Mouse (Mus musculus) embryonic facial prominence, embryonic 13.5 days (tissue): ENCODE measurements around the gene Rundc1. TPM values are rescaled to one million over a fixed set of nuclear protein-coding genes. Genes with fewer than 3 reads are reported as not detected.
A peak's percentile ranks its signal among the peaks of the same experiment; 100 is the strongest.
"Not testable (repeated sequence)": the region's sequence is repeated elsewhere in the genome, so short reads cannot be mapped to it uniquely, and the experiment has no call there.

Experiments
- ATAC-seq: fragments of 200-750 bp; cut with Nextera tagmentation; 2 replicates; pipeline ENCODE4 v1.8.0; 2017; ENCODE audit warnings: low read depth; ENCODE audit not compliant: insufficient number of reproducible peaks, insufficient read depth, low FRiP score, low TSS enrichment
- H3K27ac ChIP-seq: fragments of 300-500 bp; sonication (generic); 2 replicates; pipeline ENCODE4 v1.5.1; 2015; ENCODE audit warnings: moderate library complexity, mild to moderate bottlenecking, inconsistent platforms
- H3K27me3 ChIP-seq: fragments of 300-500 bp; sonication (generic); 2 replicates; pipeline ENCODE4 v1.6.1; 2015; ENCODE audit warnings: mild to moderate bottlenecking, inconsistent platforms
- H3K36me3 ChIP-seq: fragments of 300-500 bp; sonication (generic); 2 replicates; pipeline ENCODE4 v1.6.1; 2015; ENCODE audit warnings: mild to moderate bottlenecking, inconsistent platforms
- H3K4me1 ChIP-seq: fragments of 300-500 bp; sonication (generic); 2 replicates; pipeline ENCODE4 v1.6.1; 2015; ENCODE audit warnings: inconsistent platforms
- H3K4me2 ChIP-seq: fragments of 300-500 bp; sonication (generic); 2 replicates; pipeline ENCODE4 v1.6.1; 2015; ENCODE audit warnings: moderate library complexity, mild to moderate bottlenecking, inconsistent platforms
- H3K4me3 ChIP-seq: fragments of 300-500 bp; sonication (generic); 2 replicates; pipeline ENCODE4 v1.5.1; 2015; ENCODE audit warnings: mild to moderate bottlenecking, inconsistent platforms
- H3K9ac ChIP-seq: fragments of 300-500 bp; sonication (generic); 2 replicates; pipeline ENCODE4 v1.6.1; 2015; ENCODE audit warnings: mild to moderate bottlenecking, inconsistent platforms
- H3K9me3 ChIP-seq: fragments of 300-500 bp; sonication (generic); 2 replicates; pipeline ENCODE4 v1.6.1; 2016; ENCODE audit warnings: inconsistent platforms
- WGBS: fragments of 180-500 bp; shearing (Covaris S2); methylation state at CpG from one replicate; pipeline ENCODE4 v1.1.7; 2015; ENCODE audit warnings: mixed read lengths; 5-methylcytosine and 5-hydroxymethylcytosine counted together
- polyA plus RNA-seq: library from polyadenylated mRNA; unstranded; fragments of >200 nt; fragmentation: Nextera tagmentation; extraction: Ambion mirVana; gene quantifications from 2 replicates; pipeline ENCODE4 v1.2.1, GENCODE M21; 2015

Gene Rundc1
- polyA plus RNA-seq, 1 experiment from 2014 or later, result 19.5 TPM

DNA sequence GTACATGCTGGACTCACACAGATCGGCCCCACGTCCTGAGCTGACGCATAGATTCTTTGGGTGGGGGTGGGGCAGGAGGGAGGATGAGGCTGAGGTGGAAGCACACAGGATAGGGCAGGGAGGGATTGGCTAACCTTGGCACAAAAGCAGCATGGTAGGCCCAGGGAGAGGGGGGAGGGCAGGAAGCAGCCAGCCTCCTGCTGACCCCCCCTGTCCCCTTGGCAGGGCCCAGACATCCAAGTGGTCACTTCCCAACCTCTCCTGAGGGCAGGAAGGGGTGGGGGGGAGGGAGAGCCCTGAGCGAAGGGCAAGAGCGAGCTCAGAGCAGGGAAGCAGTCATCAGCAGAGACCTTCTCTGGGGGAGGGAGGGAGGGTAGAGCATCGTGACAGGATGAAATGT is 34.8 kb downstream of the Rundc1 start:
- no peak overlapping the region for H3K4me2 ChIP-seq
- no peak overlapping the region for H3K4me3 ChIP-seq
- peaks cover 27% of the 10 kb centered on the region for H3K4me1 ChIP-seq
- H3K36me3 ChIP-seq, result peaks cover 59% of the 10 kb centered on the region
- no peak overlapping the region for H3K27ac ChIP-seq
- WGBS, result 27% methylated on average over 6 of the region's 6 CpGs
- no peaks in the 10 kb centered on the region for H3K27me3 ChIP-seq
- no peak overlapping the region for H3K9ac ChIP-seq
- no peak for ATAC-seq
- H3K9me3 ChIP-seq, result no peaks in the 10 kb centered on the region

DNA sequence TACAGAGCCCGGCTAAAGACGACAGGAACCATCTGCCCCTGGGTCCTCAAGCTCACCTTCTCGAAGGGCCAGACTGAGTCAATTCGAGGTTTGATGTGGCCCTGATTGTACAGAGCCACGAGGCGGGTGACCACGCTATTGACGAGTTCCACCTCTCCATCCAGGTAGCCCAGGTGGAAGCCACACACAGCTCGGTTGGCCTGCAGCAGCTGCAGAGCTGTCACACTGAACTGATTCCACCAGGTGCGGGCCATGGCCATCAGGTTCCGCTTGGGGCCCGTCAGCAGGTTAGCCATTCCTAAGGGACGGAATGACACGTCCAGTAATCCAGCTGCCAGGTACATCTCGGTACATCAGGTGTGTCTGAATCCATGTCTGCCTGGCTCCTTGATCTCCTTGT is 35.4 kb downstream of the Rundc1 start:
- Histone ChIP-seq H3K9ac (no peak overlapping the region), H3K9me3 (no peaks in the 10 kb centered on the region), H3K27me3 (no peaks in the 10 kb centered on the region), H3K27ac (no peak overlapping the region), H3K36me3 (peaks cover 59% of the 10 kb centered on the region), H3K4me3 (no peak overlapping the region), H3K4me2 (no peak overlapping the region), H3K4me1 (peaks cover 28% of the 10 kb centered on the region)
- no peak for ATAC-seq
- WGBS, result 86% methylated on average over 15 of the region's 15 CpGs

- Histone ChIP-seq H3K36me3 (peaks cover 53% of the 10 kb centered on the region), H3K9ac (0 out of 2 replicates have a peak overlapping the region, but pooled peaks have one; percentile 2), H3K4me1 (peaks cover 30% of the 10 kb centered on the region), H3K4me2 (no peak overlapping the region), H3K27me3 (peaks cover 2% of the 10 kb centered on the region; the same call in 1 of the 2 replicates), H3K27ac (no peak overlapping the region), H3K4me3 (no peak overlapping the region), H3K9me3 (no peaks in the 10 kb centered on the region)
- no peak for ATAC-seq
- WGBS, result 84% methylated on average over 14 of the region's 14 CpGs
Observed at GRCm38 (mm10) chr11:101462141-101462540, 37.3 kb downstream of the Rundc1 start.

GRCm38 (mm10) chr11:101462583-101463440 is 37.9 kb downstream of the Rundc1 start:
- WGBS, result 31% methylated on average over 13 of the region's 13 CpGs
- Histone ChIP-seq H3K27ac (no peak overlapping the region), H3K9me3 (no peaks in the 10 kb centered on the region), H3K4me3 (no peak overlapping the region), H3K9ac (no peak overlapping the region), H3K27me3 (peaks cover 2% of the 10 kb centered on the region; the same call in 1 of the 2 replicates), H3K4me2 (no peak overlapping the region; the same call in 1 of the 2 replicates), H3K4me1 (peaks cover 37% of the 10 kb centered on the region), H3K36me3 (peaks cover 46% of the 10 kb centered on the region)
- no peak for ATAC-seq

DNA sequence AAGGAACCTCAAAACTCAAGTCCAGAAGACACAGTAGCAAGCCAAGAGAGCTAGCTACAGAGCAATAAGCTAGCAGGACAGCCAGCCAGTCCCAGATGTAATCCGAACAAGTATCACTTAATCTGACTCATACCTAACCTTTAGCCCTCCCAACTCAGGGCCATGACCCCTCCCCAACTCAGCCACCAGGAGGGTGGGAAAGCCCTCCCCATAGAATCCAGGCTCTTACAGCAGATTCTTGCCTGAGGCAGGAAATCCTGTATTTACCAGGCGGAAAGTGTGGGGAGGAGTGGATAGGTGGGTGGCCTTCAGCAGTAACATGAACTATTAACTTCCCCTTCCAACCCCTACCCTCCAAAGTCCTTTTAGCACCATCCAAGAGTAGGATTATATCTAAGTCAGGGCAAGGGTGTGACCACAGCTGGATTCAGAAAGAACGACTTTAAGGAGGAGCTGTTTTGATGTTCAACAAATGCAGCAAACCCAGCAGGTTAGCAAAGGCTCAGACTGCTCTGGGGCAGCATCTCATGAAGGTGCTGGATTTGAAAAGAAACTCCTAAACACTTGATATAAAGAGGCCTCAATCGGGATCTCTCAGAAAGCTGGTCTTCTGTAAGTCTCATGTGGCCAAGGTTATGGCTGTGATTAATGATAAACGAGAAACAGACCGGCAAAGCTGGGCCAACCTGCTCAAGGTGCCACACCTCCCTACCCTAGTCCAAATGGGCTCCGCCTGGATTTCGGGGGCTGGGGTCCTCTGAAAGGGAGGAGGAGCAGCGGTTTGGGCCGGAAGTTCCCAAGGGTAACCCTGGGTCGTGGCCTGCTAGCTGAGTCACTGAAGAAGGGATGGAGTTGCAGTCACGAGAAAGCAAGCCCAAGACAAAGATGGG is 39.6 kb downstream of the Rundc1 start, which contains the start of gene Rnd2:
Rnd2 (plus strand) TSS at position 789 of the 890 bp plus-strand sequence.
- peak; percentile 10; the same call in 1 of the 2 replicates for ATAC-seq
- peaks cover 30% of the 10 kb centered on the region for H3K36me3 ChIP-seq
- peak within 1 kb of the TSS; percentile 66 for H3K4me3 ChIP-seq
- H3K4me2 ChIP-seq, result peak within 1 kb of the TSS; percentile 77
- H3K4me1 ChIP-seq, result peaks cover 44% of the 10 kb centered on the region
- H3K27ac ChIP-seq, result peak within 1 kb of the TSS; percentile 75
- peak within 1 kb of the TSS; percentile 76 for H3K9ac ChIP-seq
- no peaks in the 10 kb centered on the region for H3K9me3 ChIP-seq
- WGBS, result 6% methylated on average over 12 of the region's 12 CpGs
- H3K27me3 ChIP-seq, result peaks cover 2% of the 10 kb centered on the region; the same call in 1 of the 2 replicates

DNA sequence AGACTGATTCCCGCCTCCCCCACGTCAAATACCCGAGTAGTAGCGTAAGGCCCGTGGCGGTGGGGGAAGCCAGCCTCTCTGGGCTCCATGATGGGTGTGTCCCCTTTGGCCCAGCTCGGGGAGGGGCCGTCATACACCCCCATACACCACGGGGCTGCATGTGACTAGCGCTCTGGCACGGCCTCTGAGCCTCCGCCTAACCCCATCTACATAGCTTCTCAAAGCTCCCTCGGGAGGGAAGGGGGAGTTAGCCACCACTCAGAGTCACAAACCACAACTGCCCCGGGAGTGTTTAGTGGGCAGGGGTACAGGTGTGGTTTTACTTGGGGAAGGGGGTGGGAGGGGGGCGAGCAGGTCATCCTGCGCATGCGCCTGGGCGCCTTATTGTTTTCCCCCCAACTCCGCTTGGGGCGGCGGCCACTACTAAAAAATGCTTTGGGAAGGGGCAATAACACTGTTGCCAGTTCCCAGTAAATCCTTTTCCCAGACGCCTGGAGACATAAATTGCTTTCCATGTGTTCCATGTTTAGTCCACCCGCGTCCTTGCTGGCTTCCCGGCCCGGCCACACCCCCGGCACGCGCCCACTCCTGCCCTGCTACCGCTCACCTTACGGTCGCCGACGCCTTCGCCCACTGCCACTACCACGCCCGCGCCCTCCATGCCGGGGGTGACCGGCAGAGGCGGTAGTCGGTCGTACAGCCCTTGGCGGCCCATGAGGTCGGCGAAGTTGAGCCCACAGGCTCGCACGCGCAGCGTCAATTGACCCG is 40.4 kb downstream of the Rundc1 start:
- H3K27me3 ChIP-seq, result peaks cover 2% of the 10 kb centered on the region; the same call in 1 of the 2 replicates
- peak overlapping the region; percentile 77 for H3K4me2 ChIP-seq
- peak overlapping the region; percentile 76 for H3K9ac ChIP-seq
- peaks cover 44% of the 10 kb centered on the region for H3K4me1 ChIP-seq
- ATAC-seq, result peak; percentile 41; the same call in 1 of the 2 replicates
- H3K9me3 ChIP-seq, result no peaks in the 10 kb centered on the region
- peak overlapping the region; percentile 75 for H3K27ac ChIP-seq
- peaks cover 21% of the 10 kb centered on the region for H3K36me3 ChIP-seq
- peak overlapping the region; percentile 66 for H3K4me3 ChIP-seq
- under 1% methylated on average over 51 of the region's 51 CpGs for WGBS

DNA sequence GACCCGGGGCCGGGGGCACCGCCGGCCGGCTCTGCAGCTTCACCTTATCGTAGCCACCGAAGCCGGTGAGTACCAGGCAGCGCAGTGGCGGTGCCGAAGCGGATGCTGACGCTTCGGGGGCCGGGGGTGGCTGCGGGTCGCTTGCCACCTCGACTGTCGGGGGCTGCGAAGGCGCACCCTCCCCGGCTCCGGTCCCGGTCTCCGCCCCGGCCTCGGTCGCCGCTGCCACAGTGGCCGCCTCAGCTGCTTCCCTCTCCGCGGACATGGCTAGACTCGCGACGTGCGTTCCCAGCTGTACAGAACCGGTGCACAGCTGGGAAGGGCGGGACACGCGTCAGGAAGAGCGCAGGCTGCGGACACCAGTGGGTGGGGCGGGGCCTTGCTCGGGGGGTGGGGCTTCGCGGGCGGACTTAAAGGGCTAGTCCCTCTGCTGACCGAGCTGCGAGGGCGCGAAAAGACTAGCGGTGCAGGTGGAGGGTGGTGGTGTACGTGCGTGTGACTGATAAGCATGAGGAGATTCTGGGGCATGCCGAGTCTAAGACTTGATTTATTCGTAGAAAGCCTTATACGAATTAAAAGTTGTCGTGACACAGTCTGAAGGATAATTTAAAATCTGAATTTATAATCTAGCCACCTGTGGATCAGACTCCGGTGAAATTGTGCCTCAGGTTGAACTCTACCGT is 41.1 kb downstream of the Rundc1 start, which contains the start of gene Vat1:
Vat1 (minus strand) TSS at position 362 of the 683 bp plus-strand sequence.
- Histone ChIP-seq H3K27ac (peak within 1 kb of the TSS; percentile 75), H3K36me3 (peaks cover 16% of the 10 kb centered on the region), H3K4me2 (peak within 1 kb of the TSS; percentile 77), H3K4me3 (peak within 1 kb of the TSS; percentile 66), H3K9me3 (no peaks in the 10 kb centered on the region), H3K27me3 (peaks cover 2% of the 10 kb centered on the region; the same call in 1 of the 2 replicates), H3K4me1 (peaks cover 44% of the 10 kb centered on the region), H3K9ac (peak within 1 kb of the TSS; percentile 76)
- peak; percentile 44; the same call in 1 of the 2 replicates for ATAC-seq
- WGBS, result 2% methylated on average over 60 of the region's 60 CpGs

- not testable (repeated sequence) for H3K9me3 ChIP-seq, H3K27ac ChIP-seq, H3K9ac ChIP-seq, ATAC-seq, H3K27me3 ChIP-seq
- Histone ChIP-seq H3K36me3 (peaks cover 11% of the 10 kb centered on the region), H3K4me2 (peak overlapping the region; percentile 77), H3K4me3 (peak overlapping the region; percentile 66), H3K4me1 (peaks cover 44% of the 10 kb centered on the region)
- 55% methylated on average over 5 of the region's 5 CpGs for WGBS
Observed at GRCm38 (mm10) chr11:101466552-101466950, 41.7 kb downstream of the Rundc1 start.

GRCm38 (mm10) chr11:101467477-101468262 is 42.8 kb downstream of the Rundc1 start:
- peak overlapping the region; percentile 72 for H3K4me3 ChIP-seq
- H3K4me2 ChIP-seq, result peak overlapping the region; percentile 94
- peaks cover 5% of the 10 kb centered on the region; the same call in 1 of the 2 replicates for H3K27me3 ChIP-seq
- no peaks in the 10 kb centered on the region for H3K9me3 ChIP-seq
- no peaks in the 10 kb centered on the region for H3K36me3 ChIP-seq
- H3K9ac ChIP-seq, result peak overlapping the region; percentile 79
- H3K27ac ChIP-seq, result 0 out of 2 replicates have a peak overlapping the region, but pooled peaks have one; percentile 11
- ATAC-seq, result peak; percentile 77; the same call in 1 of the 2 replicates
- peaks cover 42% of the 10 kb centered on the region for H3K4me1 ChIP-seq
- under 1% methylated on average over 52 of the region's 54 CpGs for WGBS
